Mouse (Mus musculus): ENCODE measurements around the gene Rimbp3. TPM values are rescaled to one million over a fixed set of nuclear protein-coding genes. Genes with fewer than 3 reads are reported as not detected.

The Rimbp3 gene
- total and polyA plus RNA-seq, 3 experiments: 0.35 to 0.62 TPM; not detected in 1

DNA sequence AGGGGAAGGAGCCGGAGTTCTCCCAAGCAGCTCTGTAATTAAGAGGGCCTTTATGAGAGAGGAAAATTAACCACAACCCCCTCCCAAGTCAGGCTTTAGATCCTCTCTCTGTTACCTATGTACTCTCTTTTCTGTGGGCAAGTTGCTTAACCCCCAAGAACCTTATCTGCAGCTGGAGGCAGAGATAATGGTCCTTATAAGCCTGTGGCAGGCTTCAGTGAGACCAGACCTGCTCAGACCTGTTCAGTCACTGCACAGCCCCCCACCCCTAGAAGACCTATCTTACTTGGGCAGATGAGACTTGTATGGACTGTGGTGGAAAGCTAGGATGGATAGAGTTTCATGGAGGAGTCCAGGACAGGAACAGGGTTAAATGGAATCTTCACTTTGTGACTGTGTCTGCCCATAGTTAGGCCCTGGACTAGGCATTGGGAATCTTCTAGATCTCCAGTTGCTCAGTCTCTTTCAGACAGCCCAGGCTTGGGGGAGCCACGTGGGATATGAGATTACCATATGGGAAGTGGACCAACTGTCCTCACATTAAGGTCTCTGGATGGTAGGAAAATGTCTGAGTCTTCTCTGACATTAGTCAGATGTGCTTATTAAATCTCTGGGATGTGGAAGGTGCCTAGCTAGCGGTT, 43.8 kb downstream of the Rimbp3 start:
- DNase-seq (ENCODE audit: low read depth, low spot score): peak; percentile 91
- peaks cover 20% of the 10 kb centered on the region for H3K79me2 ChIP-seq (ENCODE audit: control insufficient read depth, insufficient read depth, low read length, poor library complexity)
- TF ChIP-seq NELFE (IDR thresholded peaks at IDR 0.05; ENCODE audit: low read depth, low read length): no peak; the same call in 1 of the 2 replicates
- peak; percentile 79 for TF ChIP-seq MYC (IDR thresholded peaks at IDR 0.05; ENCODE audit: low read depth, low read length)
- peak; percentile 53 for TF ChIP-seq USF1 (IDR thresholded peaks at IDR 0.05; ENCODE audit: low read depth, low read length)
- peak; percentile 85 for TF ChIP-seq SIN3A (IDR thresholded peaks at IDR 0.05; ENCODE audit: low read length)
- peak in 1 of 2 experiments; percentile 61; a peak in 2 of 4 replicates for TF ChIP-seq POLR2A (IDR thresholded peaks at IDR 0.05; ENCODE audit: control insufficient read depth in 1 of 2, insufficient read depth in 1 of 2, low read depth in 1 of 2, low read length in 2 of 2, poor library complexity in 1 of 2)
- TF ChIP-seq CTCF (IDR thresholded peaks at IDR 0.05 in 2 of 3, conservative IDR thresholded peaks at IDR 0.05 in 1 of 3; ENCODE audit: control insufficient read depth in 1 of 3, insufficient read depth in 1 of 3, low read depth in 2 of 3, low read length in 3 of 3, poor library complexity in 1 of 3, severe bottlenecking in 1 of 3): no peak
- peak; percentile 82; the same call in 1 of the 2 replicates for TF ChIP-seq BHLHE40 (IDR thresholded peaks at IDR 0.05; ENCODE audit: borderline replicate concordance, low read depth, low read length)
- TF ChIP-seq ELF1 (IDR thresholded peaks at IDR 0.05; ENCODE audit: low read depth, low read length): peak; percentile 54; the same call in 1 of the 2 replicates
- peak; percentile 80 for TF ChIP-seq MYB (IDR thresholded peaks at IDR 0.05; ENCODE audit: low read depth, low read length)
- no peak for TF ChIP-seq GABPA (IDR thresholded peaks at IDR 0.05; ENCODE audit: low read depth, low read length)
- peak; percentile 96 for TF ChIP-seq TAL1 (IDR thresholded peaks at IDR 0.05; ENCODE audit: low read length)
- TF ChIP-seq TCF12 (IDR thresholded peaks at IDR 0.05; ENCODE audit: low read depth, low read length): peak; percentile 99
- TF ChIP-seq ZMIZ1 (IDR thresholded peaks at IDR 0.05; ENCODE audit: low read depth, low read length): peak; percentile 90
- TF ChIP-seq ETS1 (IDR thresholded peaks at IDR 0.05; ENCODE audit: low read depth, low read length): peak; percentile 98
- TF ChIP-seq MAX (IDR thresholded peaks at IDR 0.05; ENCODE audit: low read length): peak; percentile 13; the same call in 1 of the 2 replicates
- peak; percentile 99 for TF ChIP-seq MAZ (IDR thresholded peaks at IDR 0.05; ENCODE audit: low read depth, low read length)
- no peak for TF ChIP-seq RAD21 (IDR thresholded peaks at IDR 0.05; ENCODE audit: low read depth, low read length)
- peak; percentile 73 for TF ChIP-seq POLR2AphosphoS2 (IDR thresholded peaks at IDR 0.05; ENCODE audit: low read length)
- TF ChIP-seq UBTF (IDR thresholded peaks at IDR 0.05; ENCODE audit: borderline replicate concordance, insufficient read depth, low read depth, low read length): 0 out of 2 replicates have a peak, but pooled peaks have one; percentile 48
- peak; percentile 99 for TF ChIP-seq EP300 (IDR thresholded peaks at IDR 0.05; ENCODE audit: low read depth in 1 of 2, low read length in 2 of 2)
- 0 out of 2 replicates have a peak, but pooled peaks have one; percentile 87 for TF ChIP-seq CHD1 (IDR thresholded peaks at IDR 0.05; ENCODE audit: low read depth, low read length)
- no peak for TF ChIP-seq E2F4 (IDR thresholded peaks at IDR 0.05; ENCODE audit: borderline replicate concordance, low read depth, low read length)
- TF ChIP-seq JUND (IDR thresholded peaks at IDR 0.05; ENCODE audit: low read depth, low read length): peak; percentile 57; the same call in 1 of the 2 replicates
- TF ChIP-seq MAFK (IDR thresholded peaks at IDR 0.05; ENCODE audit: borderline replicate concordance, low read depth, low read length): peak; percentile 85
- peak; percentile 64 for TF ChIP-seq HCFC1 (IDR thresholded peaks at IDR 0.05; ENCODE audit: low read depth, low read length)
- TF ChIP-seq ZC3H11A (IDR thresholded peaks at IDR 0.05; ENCODE audit: low read depth, low read length): no peak; the same call in 1 of the 2 replicates
- TF ChIP-seq MEF2A (IDR thresholded peaks at IDR 0.05; ENCODE audit: extremely low read depth, insufficient replicate concordance, low read depth, low read length, poor library complexity, severe bottlenecking): no peak
- TF ChIP-seq POLR2AphosphoS5 (IDR thresholded peaks at IDR 0.05; ENCODE audit: borderline replicate concordance, low read depth, low read length): no peak
- TF ChIP-seq ZNF384 (IDR thresholded peaks at IDR 0.05; ENCODE audit: low read depth, low read length): peak; percentile 25; the same call in 1 of the 2 replicates
- TF ChIP-seq CHD2 (IDR thresholded peaks at IDR 0.05; ENCODE audit: low read length): peak; percentile 80
- peak; percentile 72 for TF ChIP-seq TBP (IDR thresholded peaks at IDR 0.05; ENCODE audit: low read depth, low read length)
- peak; percentile 100 for TF ChIP-seq GATA1 (IDR thresholded peaks at IDR 0.05; ENCODE audit: low read depth, low read length)
- no peak for TF ChIP-seq USF2 (IDR thresholded peaks at IDR 0.05; ENCODE audit: borderline replicate concordance in 1 of 2, insufficient read depth in 1 of 2, low read depth in 1 of 2, low read length in 2 of 2)
- TF ChIP-seq MXI1 (IDR thresholded peaks at IDR 0.05; ENCODE audit: low read depth, low read length): peak; percentile 65; the same call in 1 of the 2 replicates
- TF ChIP-seq SMC3 (IDR thresholded peaks at IDR 0.05; ENCODE audit: low read depth, low read length): no peak
- peak; percentile 31; the same call in 1 of the 2 replicates for TF ChIP-seq ZKSCAN1 (IDR thresholded peaks at IDR 0.05; ENCODE audit: low read depth, low read length)

More for the DNA sequence above, 43.8 kb downstream of the Rimbp3 start:
- peaks cover 36 to 63% of the 10 kb centered on the region in 2 experiments for H3K4me1 ChIP-seq (ENCODE audit: control insufficient read depth in 1 of 2, insufficient read depth in 2 of 2, low read length in 2 of 2)
- H3K27me3 ChIP-seq (ENCODE audit: control insufficient read depth in 1 of 2, insufficient read depth in 2 of 2, low read length in 2 of 2): no peaks in the 10 kb centered on the region
- H3K9ac ChIP-seq (ENCODE audit: control insufficient read depth, low read depth, low read length, poor library complexity, severe bottlenecking): peak overlapping the region; percentile 64
- no peaks in the 10 kb centered on the region for H3K9me3 ChIP-seq (replicated peaks; ENCODE audit: insufficient read depth, low read length)
- peaks cover 0 to 52% of the 10 kb centered on the region in 2 experiments; a peak in 3 of 4 replicates for H3K36me3 ChIP-seq (ENCODE audit: control insufficient read depth in 1 of 2, insufficient read depth in 2 of 2, low read length in 2 of 2)
- H3K4me3 ChIP-seq (ENCODE audit: control insufficient read depth in 1 of 2, insufficient read depth in 1 of 2, low read depth in 2 of 2, low read length in 2 of 2): peak overlapping the region; percentile 19 to 29
- H3K27ac ChIP-seq (ENCODE audit: control insufficient read depth, low read depth, low read length): peak overlapping the region; percentile 97
